Mouse (Mus musculus) spleen, adult 2 months (tissue): ENCODE results near the gene Gm20695. TPM values are rescaled to one million over a fixed set of nuclear protein-coding genes. Genes with fewer than 3 reads are reported as not detected.

Experiments used
- DNase-seq, 2 experiments: peaks; one replicate each; pipeline versions ENCODE4 v3.0.0 to v3.0.0-alpha.2; 2012 to 2021; ENCODE audit warnings: low spot score in 2 of 2, low read depth in 1 of 2
- H3K27ac ChIP-seq: fragments of 200-500 bp; 2 replicates; pipeline ENCODE4 v1.5.1; 2012; ENCODE audit warnings: low read length, inconsistent platforms; ENCODE audit not compliant: insufficient read depth
- H3K27me3 ChIP-seq: fragments of 200-500 bp; 2 replicates; pipeline ENCODE4 v1.6.1; 2012; ENCODE audit warnings: mild to moderate bottlenecking, moderate library complexity, low read length, inconsistent platforms; ENCODE audit not compliant: control insufficient read depth, insufficient read depth
- H3K36me3 ChIP-seq: fragments of 200-500 bp; 2 replicates; pipeline ENCODE4 v1.6.1; 2012; ENCODE audit warnings: mild to moderate bottlenecking, low read length, inconsistent platforms; ENCODE audit not compliant: control insufficient read depth, insufficient read depth
- H3K4me1 ChIP-seq: fragments of 200-500 bp; 2 replicates; pipeline ENCODE4 v1.6.1; 2011; ENCODE audit warnings: inconsistent platforms; ENCODE audit not compliant: control insufficient read depth, insufficient read depth, insufficient read length
- H3K4me3 ChIP-seq: fragments of 200-500 bp; 2 replicates; pipeline ENCODE4 v1.5.1; 2011; ENCODE audit warnings: mild to moderate bottlenecking, inconsistent platforms; ENCODE audit not compliant: insufficient read depth, insufficient read length; ENCODE audit errors: extremely low read depth
- CTCF ChIP-seq: fragments of 200-500 bp; IDR thresholded peaks from 2 replicates; pipeline ENCODE4 v1.5.1; 2011; ENCODE audit warnings: mild to moderate bottlenecking, inconsistent platforms; ENCODE audit not compliant: insufficient read depth, insufficient read length, insufficient replicate concordance; ENCODE audit errors: extremely low read depth
- POLR2A ChIP-seq: fragments of 200-500 bp; IDR thresholded peaks from 2 replicates; pipeline ENCODE4 v1.6.1; 2011; ENCODE audit warnings: low read depth, low read length, inconsistent platforms
- WGBS: fragments of 180-500 bp; shearing (Covaris S2); methylation state at CpG from one replicate; pipeline ENCODE4 v1.1.7; 2018; 5-methylcytosine and 5-hydroxymethylcytosine counted together
- polyA plus RNA-seq: library from polyadenylated mRNA; depleted of rRNA; stranded (reverse); fragments of >200 nt; gene quantifications from 2 replicates; pipeline ENCODE4 v1.2.3, GENCODE M21; 2012

Gm20695 gene
- polyA plus RNA-seq, 1 experiment = not detected

DNA sequence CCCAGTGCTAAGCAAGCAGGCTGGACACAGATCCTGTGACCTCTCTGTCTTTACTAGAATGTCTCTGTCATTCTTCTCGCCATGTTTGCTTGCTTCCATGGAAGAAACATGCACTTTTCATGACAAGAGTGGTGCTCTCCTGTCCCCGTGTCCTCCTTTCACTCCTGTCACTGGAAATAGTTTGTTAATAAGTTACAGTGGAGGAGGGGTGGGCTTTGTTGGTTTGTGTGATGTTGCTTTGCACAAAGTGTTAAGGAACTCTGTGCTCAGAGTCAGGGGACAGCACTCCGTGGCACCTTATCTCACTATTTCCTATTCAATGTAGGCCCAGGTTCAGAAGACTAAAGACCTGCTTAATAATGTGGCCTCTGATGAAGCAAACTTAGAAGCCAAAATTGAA is 39.1 kb downstream of the Gm20695 start:
- H3K36me3 ChIP-seq = peaks cover 31% of the 10 kb centered on the region
- H3K27ac ChIP-seq = no peak overlapping the region
- no peak for DNase-seq
- no peak for TF ChIP-seq CTCF
- no peak for TF ChIP-seq POLR2A
- no peaks in the 10 kb centered on the region for H3K27me3 ChIP-seq
- WGBS = 98% methylated on average over 3 of the region's 3 CpGs
- no peaks in the 10 kb centered on the region for H3K4me1 ChIP-seq
- no peak overlapping the region for H3K4me3 ChIP-seq

DNA sequence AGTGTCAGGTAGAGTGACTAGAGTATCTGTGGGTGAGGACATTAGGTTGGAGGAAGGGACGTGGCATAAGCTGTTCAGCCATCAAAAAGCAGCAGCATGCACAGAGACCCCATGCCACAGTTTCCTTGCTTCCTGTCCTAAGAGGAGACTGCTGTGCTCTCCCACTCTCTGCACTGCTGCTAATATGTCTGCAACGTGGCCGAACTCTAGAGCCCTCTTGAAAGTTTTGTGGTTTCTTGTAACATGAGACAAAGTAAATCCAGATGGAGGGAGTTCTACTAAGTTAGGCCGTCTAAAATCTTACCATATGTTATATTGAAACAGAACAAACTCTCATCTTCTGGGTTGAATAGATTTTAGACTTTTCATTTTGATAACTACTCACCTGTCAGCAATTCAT is 39.5 kb downstream of the Gm20695 start:
- no peak overlapping the region for H3K27ac ChIP-seq
- 90% methylated on average over 4 of the region's 4 CpGs for WGBS

DNA sequence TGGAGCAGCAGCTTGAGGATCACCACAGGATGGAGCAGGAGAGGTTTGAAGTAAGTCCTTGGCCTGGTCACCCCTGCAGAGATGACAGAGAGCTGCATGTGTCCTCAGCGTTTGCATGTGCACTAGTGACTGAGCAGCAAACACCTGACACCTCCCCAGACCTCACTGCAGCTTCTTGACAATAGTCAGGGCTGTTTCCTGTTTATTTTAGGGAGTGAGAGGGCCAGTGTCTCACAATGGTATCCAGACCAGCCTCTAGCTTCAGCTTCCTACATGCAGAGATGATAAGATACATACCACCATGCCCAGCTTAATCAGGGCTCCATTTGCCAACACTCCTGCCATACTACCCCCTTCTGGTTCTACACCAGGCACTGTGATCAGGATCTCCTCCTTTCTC is 44.1 kb downstream of the Gm20695 start:
- Histone ChIP-seq H3K27ac (no peak overlapping the region), H3K36me3 (peaks cover 25% of the 10 kb centered on the region), H3K4me1 (no peaks in the 10 kb centered on the region), H3K27me3 (no peaks in the 10 kb centered on the region), H3K4me3 (no peak overlapping the region)
- no peak for TF ChIP-seq CTCF
- TF ChIP-seq POLR2A = no peak
- 39% methylated on average over 1 of the region's 1 CpGs for WGBS
- DNase-seq = no peak

More for the DNA sequence above, 39.5 kb downstream of the Gm20695 start:
- Histone ChIP-seq H3K36me3 (peaks cover 31% of the 10 kb centered on the region), H3K27me3 (no peaks in the 10 kb centered on the region), H3K4me1 (no peaks in the 10 kb centered on the region), H3K4me3 (no peak overlapping the region)
- DNase-seq = no peak
- TF ChIP-seq POLR2A (no peak), CTCF (no peak)

DNA sequence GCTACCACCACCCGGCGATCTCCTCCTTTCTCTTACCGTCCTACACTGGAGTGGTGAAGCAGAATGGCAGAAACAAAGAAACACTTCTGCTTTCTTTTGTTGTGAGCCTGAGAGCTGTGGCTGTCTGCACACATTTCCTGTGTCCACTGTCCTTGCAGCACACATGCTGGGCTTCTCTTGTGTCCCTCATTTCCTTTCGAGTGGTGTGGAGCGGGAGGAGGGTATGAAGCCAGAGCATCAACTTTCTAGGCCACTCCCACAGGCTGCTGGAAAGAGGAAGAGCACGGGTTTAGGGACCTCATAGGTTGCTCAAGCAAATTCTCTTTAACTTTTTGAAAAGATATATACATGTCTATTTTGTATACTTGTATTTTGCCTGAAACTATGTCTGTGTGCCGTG is 44.7 kb downstream of the Gm20695 start:
- TF ChIP-seq CTCF (no peak), POLR2A (no peak)
- Histone ChIP-seq H3K27me3 (no peaks in the 10 kb centered on the region), H3K4me3 (no peak overlapping the region), H3K27ac (no peak overlapping the region), H3K36me3 (peaks cover 20% of the 10 kb centered on the region), H3K4me1 (no peaks in the 10 kb centered on the region)
- 70% methylated on average over 7 of the region's 7 CpGs for WGBS
- no peak for DNase-seq

- H3K27me3 ChIP-seq = no peaks in the 10 kb centered on the region
- no peaks in the 10 kb centered on the region for H3K4me1 ChIP-seq
- H3K4me3 ChIP-seq = no peak overlapping the region
- no peak for DNase-seq
- TF ChIP-seq POLR2A = no peak
- no peak for TF ChIP-seq CTCF
- H3K36me3 ChIP-seq = peaks cover 26% of the 10 kb centered on the region
- no peak overlapping the region for H3K27ac ChIP-seq
- WGBS = 88% methylated on average over 6 of the region's 6 CpGs
These were observed 49.1 kb downstream of the Gm20695 start for GRCm38 (mm10) chr16:3933536-3933935.

GRCm38 (mm10) chr16:3934091-3934490 is 49.6 kb downstream of the Gm20695 start:
- WGBS = 83% methylated on average over 1 of the region's 1 CpGs
- DNase-seq = no peak
- no peaks in the 10 kb centered on the region for H3K4me1 ChIP-seq
- no peak overlapping the region for H3K27ac ChIP-seq
- no peaks in the 10 kb centered on the region for H3K27me3 ChIP-seq
- H3K4me3 ChIP-seq = no peak overlapping the region
- H3K36me3 ChIP-seq = peaks cover 26% of the 10 kb centered on the region
- TF ChIP-seq POLR2A (no peak), CTCF (no peak)

DNA sequence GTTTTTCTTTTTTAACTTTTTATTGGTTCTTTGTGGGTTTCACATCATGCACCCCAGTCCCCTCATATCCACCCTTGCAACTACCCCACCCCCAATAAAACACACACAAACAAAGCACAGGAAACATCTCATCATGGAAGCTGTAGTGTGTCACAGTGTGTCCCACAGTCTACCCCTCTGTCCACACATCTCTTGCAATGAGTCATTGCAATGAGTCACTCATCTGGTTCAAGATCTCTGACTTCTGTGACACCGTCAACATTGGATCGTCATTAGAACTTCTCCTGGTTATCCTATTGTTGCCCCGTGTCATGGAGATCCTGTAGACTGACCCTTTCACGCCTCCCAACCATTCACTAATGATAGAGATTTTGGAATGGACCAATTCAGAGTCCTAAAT is 50.3 kb downstream of the Gm20695 start:
- WGBS = 89% methylated on average over 4 of the region's 4 CpGs
- H3K4me3 ChIP-seq = no peak overlapping the region
- H3K27ac ChIP-seq = no peak overlapping the region
- no peak for DNase-seq
- TF ChIP-seq CTCF = no peak
- TF ChIP-seq POLR2A = no peak
- no peaks in the 10 kb centered on the region for H3K27me3 ChIP-seq
- H3K36me3 ChIP-seq = peaks cover 26% of the 10 kb centered on the region
- no peaks in the 10 kb centered on the region for H3K4me1 ChIP-seq
